Mouse (Mus musculus) heart, adult 11 months (tissue): Measurements from ENCODE around the gene Ppif.

Source experiments
- DNase-seq: peaks from one replicate; pipeline ENCODE4 v3.0.0; 2022

Gene Ppif

DNA sequence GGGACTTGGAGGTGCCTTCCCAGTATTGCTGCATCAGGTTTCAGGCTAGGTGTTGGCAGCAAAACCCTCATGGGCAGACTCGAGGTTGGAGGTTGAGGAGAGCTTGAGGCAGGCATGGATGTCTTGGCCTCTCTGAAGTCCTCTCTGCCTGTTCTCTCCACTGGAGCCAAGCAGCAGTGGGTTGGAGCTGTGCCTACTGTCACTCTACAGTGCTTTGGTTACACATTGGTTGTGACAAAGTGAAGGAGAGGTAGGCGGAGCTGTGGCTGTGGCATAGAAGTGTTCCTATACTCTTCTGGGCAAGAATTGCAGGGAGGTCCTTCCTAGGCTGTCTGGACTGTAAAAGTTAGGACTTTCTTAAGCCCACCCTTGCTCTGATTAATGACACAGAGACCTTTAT lies 2.4 kb downstream of the Ppif start:
- no peak for DNase-seq

DNA sequence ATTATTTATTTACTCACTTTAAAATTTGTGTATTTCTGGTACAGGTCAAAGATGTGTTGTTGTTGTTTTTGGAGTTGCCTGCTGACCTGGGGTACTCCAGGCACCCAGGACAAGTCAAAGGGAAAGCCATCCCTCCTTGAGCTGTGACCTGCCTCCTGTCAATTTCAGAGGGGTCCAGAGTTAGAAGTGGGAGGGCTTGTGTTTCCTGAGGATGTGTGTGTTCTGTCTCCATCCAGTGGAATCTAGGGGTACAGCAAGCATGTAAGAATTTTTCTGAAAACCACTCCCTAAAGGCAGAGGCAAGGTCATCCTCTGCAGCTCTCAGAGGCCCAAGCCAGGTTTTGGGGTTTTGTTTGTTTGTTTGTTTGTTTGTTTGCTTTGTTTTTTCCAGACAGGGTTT lies 8.0 kb downstream of the Ppif start:
- DNase-seq: no peak

DNA sequence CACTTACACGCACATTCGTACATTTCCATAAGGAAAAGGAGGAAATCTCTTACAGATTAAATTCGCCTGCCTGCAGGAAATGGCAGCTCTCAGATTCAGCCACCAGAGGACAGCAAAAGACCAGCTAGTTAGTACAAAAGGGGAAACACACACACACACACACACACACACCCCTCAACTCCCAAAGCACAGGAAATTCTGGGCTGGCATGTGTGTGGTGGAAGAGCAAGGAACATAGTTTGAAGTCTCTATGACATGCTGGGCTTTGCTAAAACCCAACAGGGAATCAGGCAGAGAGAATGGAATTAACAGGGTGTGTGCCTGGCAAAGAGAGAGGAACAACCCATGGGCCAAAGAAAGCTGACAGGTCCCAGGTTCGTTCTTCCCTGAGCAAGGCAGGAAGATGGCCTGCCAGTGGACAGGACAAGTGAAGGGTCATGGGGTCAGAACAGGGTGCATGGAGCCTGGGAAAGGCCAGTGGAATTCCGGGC lies 13.8 kb downstream of the Ppif start:
- peak; percentile 97 for DNase-seq

DNA sequence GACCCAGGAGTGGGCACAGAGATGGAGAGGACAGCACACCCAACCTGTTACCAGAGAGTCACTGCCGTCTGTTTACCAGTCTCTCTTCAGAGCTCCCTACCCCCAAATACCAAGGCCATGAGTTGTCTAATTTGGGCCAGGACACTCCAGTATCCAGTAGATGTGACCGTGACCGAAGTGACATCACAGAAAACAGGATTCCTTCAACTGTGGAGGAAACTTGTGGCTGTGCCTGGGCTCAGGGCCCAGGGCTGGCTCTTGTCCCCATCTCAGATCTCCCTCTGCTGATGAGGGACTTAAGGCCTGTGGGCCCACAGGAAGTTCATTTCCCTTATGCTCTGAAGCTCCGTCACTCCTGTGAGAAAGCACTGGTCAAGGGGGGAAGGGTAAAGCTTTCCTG lies 14.5 kb downstream of the Ppif start:
- peak; percentile 99 for DNase-seq

DNA sequence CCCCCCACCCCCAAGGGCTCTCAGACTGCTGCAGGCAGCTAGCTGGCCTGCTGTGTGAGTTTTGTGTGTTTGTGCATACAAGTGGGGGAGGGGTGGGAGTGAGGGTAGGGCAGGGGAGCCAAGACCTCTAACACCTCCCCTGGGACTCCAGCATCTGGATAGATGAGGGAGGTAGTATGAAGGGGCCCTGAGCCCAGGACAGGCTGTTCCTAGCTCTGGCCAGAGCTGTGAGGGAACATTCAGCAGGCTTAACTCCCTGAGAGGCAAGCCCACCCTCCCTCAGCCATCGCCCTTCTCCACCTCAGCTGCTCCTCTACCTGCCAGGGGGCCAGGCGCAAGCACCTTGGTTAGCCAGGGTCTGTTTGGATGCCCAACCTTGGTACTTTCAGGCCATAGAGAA lies 15.0 kb downstream of the Ppif start:
- DNase-seq: peak; percentile 99

DNA sequence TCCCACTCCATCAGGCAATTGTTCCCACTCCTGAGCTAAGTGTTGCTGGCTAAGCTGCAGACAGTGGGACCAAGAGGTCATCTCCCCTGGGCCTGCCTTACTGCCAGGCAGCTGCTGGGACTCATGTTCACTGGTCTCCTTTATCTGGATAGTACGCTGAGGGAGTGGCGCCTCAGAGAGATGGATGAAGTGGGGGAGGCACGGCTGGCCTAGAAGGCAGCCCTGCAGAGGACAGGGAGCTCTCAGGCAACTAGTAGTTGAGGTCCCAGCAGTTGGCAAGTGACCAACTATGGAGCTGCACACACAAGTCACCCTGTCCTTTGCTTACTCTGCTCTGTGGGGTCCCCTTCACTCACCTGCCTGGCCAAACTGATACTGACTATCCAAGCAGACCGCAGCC lies 16.1 kb downstream of the Ppif start:
- peak; percentile 98 for DNase-seq

DNA sequence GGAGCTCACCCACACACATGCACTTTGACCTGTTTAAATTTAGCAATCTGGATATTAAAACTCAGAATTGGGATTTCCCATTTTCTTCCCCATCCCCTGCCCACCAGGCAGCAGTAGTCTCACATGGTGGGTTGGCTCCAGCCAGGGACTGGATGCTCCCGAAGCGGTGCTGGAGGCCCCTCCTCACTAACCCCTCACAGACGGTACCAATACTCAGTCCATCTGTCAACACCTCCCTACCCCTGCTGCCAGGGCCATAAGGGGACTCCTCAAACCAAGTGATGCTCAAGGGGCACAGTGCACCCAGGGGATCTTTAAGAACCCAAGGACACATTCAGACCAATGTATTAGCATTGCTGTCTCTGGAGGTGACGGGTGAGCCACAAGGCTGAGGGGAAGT lies 16.7 kb downstream of the Ppif start:
- DNase-seq: no peak

DNA sequence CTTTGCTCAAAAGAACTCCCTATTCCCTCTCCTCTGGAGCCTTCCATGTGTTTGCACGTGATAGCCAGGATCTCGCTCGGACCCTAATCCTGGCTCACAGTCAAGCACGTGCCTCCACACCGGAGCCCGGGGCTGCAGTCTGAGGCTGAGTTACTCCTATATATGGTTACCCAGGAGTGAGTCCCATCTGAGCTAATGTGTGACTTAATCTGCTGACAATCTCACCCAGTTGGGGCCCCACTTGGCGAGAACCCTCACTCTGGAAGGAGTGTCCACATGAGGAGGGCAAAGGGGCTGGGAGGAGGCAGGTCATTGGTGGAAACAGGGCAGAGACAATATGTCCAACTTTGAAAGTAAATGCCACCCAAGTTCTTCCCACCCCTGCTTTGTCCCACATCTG lies 17.2 kb downstream of the Ppif start:
- no peak for DNase-seq

DNA sequence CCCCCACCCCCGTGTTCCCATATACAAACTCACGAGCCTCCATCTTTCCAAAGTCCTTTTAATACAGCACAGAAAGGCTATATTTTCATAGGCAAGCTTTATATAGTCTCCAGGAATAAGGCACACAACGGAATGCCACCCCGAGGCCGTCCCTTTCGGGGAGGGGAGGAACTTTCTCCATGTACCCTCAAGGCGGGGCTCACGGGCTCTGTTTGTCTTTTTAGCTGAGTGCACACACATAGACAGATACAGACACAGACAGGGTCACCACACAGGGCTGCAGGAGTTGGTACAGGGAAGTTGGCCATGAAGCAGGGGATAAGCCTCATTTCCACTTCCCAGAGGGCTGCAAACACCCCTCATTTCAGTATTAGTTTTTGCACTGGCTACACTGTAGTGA lies 17.6 kb downstream of the Ppif start:
- DNase-seq: no peak

DNA sequence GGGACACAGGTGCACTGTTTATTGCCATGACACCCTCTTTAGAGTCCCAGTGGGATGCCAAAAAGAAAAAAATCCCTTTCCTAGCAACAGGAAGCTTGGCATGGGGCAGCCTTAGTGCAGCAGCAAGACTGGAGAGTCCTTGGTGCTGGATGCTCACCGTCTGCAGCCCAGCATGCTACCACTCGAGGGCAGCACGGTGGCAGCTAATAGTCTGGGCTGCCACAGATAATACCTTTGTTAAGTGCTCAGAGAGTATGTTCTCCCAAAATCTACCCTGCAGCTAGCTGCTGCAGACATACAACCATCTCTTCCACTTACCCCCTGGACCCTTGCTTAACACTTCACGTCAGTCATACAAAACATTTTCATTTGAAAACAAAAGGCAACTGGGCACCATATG lies 19.5 kb downstream of the Ppif start:
- no peak for DNase-seq

DNA sequence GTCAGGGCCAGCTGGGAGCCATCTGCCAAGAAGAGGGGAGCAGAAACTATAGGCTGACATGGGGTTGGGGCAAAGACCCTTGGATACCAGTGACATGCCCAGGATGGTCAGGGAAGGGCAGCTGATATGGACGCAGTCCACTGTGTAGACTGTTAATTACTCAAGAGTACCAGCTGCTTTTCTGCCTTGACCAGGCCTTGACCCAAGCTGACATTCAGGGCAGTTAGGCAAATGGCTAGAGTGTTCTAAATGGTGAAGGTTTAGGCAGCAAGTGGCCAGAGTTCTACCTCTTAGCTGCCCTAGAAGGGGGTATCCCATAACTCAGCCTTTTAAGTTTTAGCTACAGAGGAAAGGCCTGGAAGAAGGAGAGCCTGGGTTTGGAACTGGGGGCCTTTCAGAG lies 22.6 kb downstream of the Ppif start:
- DNase-seq: no peak

DNA sequence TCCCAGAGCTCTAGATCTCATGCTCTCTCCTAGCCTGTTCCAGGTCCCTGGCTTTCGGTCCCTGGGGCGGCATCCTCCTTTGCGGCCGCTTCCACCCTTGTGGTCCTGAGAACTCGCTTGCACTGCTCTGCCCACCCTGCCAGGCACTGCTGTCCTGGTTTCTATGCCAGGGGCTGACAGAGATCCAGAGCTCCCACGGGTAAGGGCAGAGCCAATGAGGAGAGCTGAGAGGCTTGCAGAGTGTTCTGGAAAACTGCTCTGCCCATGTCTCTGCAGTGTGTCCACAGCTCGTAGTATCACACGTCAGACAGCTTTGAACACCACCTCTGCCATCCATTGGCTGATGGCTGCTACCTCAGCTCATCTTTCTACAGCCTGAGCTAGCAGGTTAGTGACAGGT lies 23.8 kb downstream of the Ppif start:
- no peak for DNase-seq

DNA sequence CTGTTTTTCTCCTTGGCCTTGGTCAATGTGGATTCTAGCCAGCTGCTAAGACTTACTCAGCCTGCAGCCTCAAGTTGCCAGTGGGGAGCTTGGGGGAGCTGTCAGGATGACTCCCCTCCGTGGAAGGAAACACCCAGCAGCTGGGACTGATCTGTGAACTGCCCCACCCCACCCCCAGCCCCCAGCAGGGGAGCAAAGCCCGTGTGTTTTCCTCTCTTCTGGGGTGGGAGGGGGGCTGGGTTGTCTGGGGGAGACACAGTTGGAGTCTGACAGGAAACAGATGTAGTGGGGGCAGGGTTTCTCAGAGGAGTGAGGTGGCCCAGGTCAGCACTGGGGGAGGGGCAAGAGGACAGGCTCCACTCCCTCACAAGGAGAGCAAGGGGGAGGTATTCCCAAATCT lies 24.5 kb downstream of the Ppif start:
- peak; percentile 98 for DNase-seq

DNA sequence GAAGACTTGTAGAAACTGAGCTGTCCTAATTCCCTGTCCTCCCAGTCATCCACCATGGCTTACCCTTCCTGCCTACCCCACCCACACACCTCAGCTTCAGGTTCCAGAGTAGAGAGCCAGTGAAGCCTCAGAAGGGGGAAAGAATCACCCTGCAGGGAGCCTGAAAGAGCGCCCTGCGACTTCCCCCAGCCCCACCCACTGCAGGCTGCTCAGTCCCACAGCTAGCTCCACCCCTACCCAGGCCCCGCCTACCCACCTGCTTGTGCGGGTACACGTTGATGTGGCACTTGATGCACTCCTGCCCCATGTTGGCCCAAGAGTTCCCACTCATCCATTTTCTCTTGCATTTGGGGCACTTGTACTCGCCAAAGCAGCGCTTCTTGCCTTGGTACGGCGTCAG lies 25.4 kb downstream of the Ppif start:
- DNase-seq: no peak

DNA sequence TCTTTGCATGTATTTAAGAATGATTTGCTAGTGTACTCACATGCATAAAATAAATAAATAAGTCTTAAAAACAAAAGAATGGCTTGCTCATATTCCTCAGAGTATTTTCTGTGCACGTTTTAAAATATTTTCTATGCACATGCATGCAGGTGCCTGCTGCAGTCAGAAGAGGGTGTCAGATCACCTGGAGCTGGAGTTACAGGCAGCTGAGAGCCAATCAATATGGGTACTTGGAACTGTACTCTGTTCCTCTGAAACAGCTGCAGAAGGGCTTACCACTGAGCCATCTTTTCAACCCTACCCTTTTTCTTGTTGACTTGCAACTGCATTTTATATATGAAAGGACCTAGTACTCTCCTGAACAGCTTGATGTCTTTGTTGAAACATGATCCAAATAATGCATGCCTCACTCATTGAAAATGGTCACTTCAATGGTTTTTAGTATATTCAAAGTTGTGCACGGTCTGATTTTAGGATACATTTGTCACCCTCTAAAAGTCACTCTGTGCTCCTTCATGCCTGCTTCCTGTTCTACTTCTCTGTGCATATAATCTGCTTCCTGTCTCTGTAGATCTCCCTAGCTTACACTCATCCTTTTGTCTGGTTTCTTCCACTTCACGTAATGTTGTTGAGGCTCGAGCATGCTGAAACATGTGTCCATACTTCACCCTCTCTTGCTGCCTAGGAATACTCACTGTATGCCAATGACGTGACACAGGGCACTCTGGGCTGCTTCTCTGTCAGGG lies 27.2 kb downstream of the Ppif start:
- DNase-seq: no peak

DNA sequence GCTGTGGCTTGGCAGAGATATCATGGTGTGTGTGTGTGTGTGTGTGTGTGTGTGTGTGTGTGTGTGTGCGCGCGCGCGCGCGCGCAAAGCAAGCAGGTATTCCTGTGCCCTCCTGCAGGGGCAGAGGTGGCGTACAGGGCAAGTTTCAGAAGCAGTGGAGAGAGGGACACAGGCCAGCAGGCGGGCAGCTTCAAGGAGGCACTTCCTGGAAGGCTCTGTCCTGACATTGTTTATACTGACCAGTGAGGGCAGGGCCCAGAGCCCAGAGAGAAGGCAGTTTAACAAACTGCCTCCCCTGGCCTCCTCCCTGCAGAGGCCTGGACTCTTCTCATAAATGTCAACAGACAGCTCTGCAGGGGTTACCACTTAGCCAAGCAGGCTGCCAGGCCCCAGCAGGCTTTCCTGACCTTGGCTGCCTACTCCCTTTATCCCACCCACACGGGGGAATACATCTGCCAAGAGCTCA lies 31.1 kb downstream of the Ppif start:
- DNase-seq: peak; percentile 97

DNA sequence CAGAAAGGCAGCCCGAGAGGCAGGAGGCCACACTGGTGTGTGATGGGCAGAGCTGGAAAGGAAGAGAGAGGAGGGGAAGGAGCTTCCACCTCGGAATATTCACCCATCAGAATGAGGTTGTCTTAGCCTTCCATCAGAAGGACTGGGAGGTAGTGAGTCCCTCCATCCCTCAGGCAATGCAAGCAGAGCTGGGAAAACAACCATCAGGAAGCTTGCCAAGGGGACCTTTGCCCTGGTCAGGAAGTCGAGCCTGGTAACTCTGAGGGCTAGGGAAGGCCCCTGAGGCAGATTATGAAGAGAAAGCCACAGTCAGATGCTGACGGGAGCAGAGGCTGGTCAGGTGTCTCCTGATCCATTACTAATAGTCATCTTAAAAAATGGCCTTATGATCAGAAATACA lies 31.7 kb downstream of the Ppif start:
- peak; percentile 94 for DNase-seq

DNA sequence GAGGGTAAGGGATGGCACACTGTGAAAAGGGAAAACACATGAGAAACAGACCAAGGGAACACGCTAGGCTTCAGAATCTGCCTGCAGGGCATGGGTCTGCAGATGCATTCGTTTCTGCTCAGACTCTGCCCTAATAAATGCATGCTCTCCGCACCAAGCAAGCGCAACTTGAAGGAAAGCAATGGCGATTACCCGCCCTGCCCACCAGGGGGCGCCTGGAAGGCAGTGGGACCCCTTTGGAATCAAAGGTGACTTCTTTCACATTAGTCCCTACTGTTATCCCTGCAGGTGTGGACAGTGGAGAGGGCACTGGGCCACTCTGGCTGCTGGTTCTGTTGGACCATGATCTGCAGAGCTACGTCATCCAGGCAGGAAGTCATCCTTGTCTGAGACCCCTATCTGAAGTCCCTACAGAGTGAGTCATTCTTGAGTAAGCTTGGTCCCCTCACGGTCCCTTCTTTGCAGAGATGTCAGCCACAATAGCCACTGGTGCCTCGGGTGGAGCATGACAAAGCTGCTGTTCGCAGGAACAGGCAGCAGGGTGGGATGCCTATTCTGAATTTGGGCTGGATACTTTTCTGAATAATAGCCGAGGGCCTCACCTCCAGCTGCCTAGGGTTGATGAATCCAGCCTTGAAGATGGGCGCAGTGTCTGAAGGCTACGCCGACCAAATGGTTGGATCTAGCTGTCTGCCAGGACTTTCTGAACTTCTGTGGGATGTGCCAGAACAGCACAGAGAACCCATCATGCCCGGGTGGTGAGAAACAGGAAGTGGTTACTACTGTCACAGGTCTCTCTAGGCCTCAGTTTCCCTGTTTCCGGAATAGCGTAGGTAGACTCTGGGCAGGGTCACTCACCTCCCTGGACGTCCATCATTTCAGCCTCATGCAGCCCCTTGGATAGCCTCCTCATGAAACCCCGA lies 32.5 kb downstream of the Ppif start:
- peak; percentile 94 for DNase-seq

DNA sequence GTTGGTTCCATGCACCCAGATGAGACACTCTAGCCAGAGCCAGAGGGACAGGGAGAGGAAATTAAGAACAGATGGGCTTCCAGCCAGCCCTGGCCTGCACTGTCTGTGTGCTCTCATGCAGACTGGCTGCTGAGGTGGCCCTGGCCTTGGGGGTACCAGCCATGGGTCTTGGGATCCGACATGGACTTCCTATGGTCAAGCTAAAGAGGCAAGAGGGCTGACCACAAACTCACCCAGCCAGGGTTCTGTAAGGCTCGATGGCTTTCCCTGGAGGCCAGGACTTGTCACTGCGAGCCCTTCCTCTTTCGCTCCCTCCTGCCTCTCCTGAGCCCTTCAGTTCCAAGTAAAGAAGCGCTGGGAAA lies 33.2 kb downstream of the Ppif start:
- peak; percentile 95 for DNase-seq

DNA sequence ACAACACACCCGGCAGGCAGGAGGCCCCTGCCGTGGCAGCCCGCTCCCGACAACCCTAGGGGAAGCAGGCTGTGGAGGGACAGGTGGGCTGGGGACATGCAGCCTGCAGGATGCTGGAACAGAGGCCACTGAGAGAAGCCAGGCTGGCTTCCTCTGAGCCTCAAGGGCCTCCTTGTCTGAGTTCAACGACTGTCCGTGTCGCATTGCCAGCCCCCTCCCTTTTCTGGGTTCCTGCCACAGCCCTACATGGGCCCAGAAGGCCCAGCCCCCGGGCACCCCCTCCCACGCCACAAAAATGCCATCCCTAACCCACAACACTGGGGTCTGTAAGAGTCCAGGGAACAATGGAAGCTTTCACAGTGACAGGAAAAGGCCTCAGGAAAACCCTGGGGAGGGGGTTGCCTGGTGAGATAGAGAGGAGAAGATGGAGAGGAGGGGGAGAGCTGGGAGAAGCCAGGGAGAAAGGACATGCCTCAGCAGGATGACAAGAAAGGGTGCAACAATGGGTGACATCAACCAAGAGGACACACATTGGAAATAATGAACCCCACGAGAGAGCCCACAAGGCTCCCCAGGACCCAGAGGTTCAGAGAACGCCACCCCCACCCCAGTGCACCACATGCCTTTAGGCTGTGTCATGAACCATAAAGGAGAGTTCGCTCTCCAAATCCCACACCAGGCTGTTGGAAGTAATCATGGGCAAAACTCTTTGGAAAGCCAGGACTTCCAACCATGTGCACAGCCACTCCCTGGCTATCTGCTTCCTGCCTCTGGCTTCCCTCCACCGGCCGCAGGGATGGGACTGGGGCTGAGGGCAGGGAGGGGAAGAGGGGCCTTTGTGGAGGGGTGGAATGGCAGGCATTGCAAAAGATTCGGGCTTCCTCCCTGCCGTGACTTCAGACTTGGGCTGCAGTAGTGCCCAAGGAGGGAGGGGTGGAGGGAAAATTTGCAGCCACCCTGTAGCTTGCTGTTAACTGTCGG lies 41.1 kb downstream of the Ppif start:
- DNase-seq: peak; percentile 98

DNA sequence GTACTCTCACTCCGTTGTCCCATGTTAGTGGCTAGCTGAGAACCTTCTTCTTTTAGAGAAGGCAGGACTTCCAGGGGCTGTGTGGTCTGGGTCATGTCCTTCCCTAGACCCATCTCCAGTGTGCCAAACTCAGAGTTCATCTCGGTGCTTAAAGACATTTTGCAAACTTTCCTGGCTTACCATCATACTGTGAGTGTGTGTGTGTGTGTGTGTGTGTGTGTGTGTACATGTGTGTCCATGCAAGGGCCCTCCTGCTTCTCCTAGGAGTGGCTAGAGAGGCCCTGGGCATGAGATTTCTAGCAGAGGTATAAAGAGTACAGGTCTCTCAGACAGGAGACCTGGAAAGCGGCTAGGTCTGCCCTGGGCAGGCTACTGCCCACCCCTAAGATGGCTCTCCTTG lies 42.2 kb downstream of the Ppif start:
- no peak for DNase-seq

DNA sequence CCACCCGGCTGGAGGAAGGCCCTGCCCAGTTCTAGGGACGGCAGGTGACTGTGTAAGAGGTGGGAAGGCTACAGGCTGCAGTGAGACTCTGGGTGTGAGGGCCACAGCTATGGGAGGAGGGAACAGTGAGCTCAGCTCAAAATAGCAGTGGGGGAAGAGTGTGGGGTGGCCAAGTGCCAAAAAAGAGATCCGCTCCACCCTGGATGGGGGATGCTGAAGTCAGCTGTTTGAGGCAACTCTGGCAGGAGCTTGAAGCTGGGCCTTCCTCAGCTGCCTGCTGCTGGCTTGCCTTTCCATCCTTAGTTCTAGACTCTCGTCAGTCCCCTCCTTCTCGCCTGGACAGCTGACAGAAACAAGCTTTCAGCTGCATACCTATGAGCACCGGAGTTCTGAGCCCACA lies 42.6 kb downstream of the Ppif start:
- DNase-seq: peak; percentile 99

DNA sequence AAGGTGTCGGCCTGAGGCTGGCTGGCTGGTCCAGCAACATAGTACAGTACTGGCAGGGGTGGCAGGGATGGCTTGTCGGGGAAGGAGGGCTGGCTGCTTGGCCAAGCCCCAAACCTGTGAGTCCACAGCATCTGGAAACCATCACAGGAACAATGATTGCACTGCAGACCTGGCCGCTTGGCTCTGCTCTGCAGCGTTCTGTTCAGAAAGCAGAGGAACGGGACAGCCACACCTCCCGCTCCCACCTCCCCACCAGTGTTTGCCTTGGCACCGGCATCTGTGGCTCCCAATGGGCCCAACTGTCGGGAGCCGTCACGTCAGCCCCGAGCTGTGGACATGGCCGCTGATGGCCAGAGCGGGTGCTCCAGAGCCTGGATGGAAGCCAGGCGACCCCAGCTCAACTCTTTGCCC lies 44.6 kb downstream of the Ppif start:
- peak; percentile 98 for DNase-seq
